Mouse (Mus musculus): ENCODE measurements around the gene Apol8.

- TF ChIP-seq CTCF (IDR thresholded peaks at IDR 0.05; ENCODE audit: control insufficient read depth, insufficient read depth, insufficient read length) (no peak), MYOG (IDR thresholded peaks at IDR 0.05; ENCODE audit: control insufficient read depth, extremely low read depth, insufficient read length) (no peak), MAX (IDR thresholded peaks at IDR 0.05) (no peak), USF1 (IDR thresholded peaks at IDR 0.05; ENCODE audit: low read depth) (no peak), FOSL1 (IDR thresholded peaks at IDR 0.05; ENCODE audit: insufficient read depth, low read length, poor library complexity, severe bottlenecking) (no peak), MYOD1 (IDR thresholded peaks at IDR 0.05; ENCODE audit: control insufficient read depth, insufficient read length, low read depth) (no peak), CEBPB (IDR thresholded peaks at IDR 0.05; ENCODE audit: low read depth) (no peak)
Observed at GRCm38 (mm10) chr15:77794908-77795356, 38.1 kb upstream of the Apol8 start.
